ENCODE assay signal across 9 mouse cellular contexts in genomic region chr15:92264980-92265707, GRCm38 (mm10).
DNase-seq lines count a peak whose midpoint lies in the region; ATAC-seq lines count a peak whose summit lies in the region.
"Had no signal": no experiment of that assay in that cellular context is flagged by ENCODE, and none has a peak within 500 bp of the region (broad histone marks: within the 10 kb centered on the region; RNA-seq: fewer than 3 reads in every experiment).

No protein-coding gene starts in this region.

- H3K9ac ChIP-seq in kidney, embryonic 15.5 days: no peak overlapping the region
- H3K9ac ChIP-seq: midbrain, embryonic 12.5 days had no signal

- no peaks in the 10 kb centered on the region for H3K4me1 ChIP-seq in kidney, embryonic 15.5 days
- H3K4me1 ChIP-seq: midbrain, embryonic 12.5 days had no signal

- no peaks in the 10 kb centered on the region for H3K36me3 ChIP-seq in kidney, embryonic 15.5 days
- H3K36me3 ChIP-seq: midbrain, embryonic 12.5 days had no signal

- peak; percentile 23 for DNase-seq in kidney, adult 18-20 months
- DNase-seq in MN1 (ENCODE audit: low spot score): peak; percentile 69
- peak; percentile 23 for DNase-seq in cerebellum, adult 9-11 months
- DNase-seq in heart, postnatal 14 days: peak; percentile 33 to 66
- DNase-seq in left cerebral cortex, postnatal 14 days (ENCODE audit: low spot score in 2 of 2): peak; percentile 82
- DNase-seq in retina, embryonic 14.5 days (ENCODE audit: low spot score): peak; percentile 79
- no peak for DNase-seq in spleen, postnatal 4 days (ENCODE audit: low spot score in 2 of 2)

- no peak overlapping the region for H3K4me3 ChIP-seq in kidney, embryonic 15.5 days (replicated peaks)
- H3K4me3 ChIP-seq: midbrain, embryonic 12.5 days had no signal

- H3K9me3 ChIP-seq in kidney, embryonic 15.5 days (replicated peaks): no peaks in the 10 kb centered on the region
- H3K9me3 ChIP-seq: midbrain, embryonic 12.5 days had no signal

- H3K27me3 ChIP-seq in kidney, embryonic 15.5 days: no peaks in the 10 kb centered on the region
- H3K27me3 ChIP-seq: midbrain, embryonic 12.5 days had no signal

- ATAC-seq in kidney, embryonic 15.5 days (replicated peaks; ENCODE audit: low FRiP score): no peak

- WGBS in kidney, embryonic 15.5 days: 29% methylated on average over 7 of the region's 7 CpGs

- H3K27ac ChIP-seq in kidney, embryonic 15.5 days: no peak overlapping the region
- H3K27ac ChIP-seq: midbrain, embryonic 12.5 days had no signal

- H3K4me2 ChIP-seq in kidney, embryonic 15.5 days: no peak overlapping the region
- H3K4me2 ChIP-seq: midbrain, embryonic 12.5 days had no signal

- intact Hi-C loops in heart, postnatal 14 days (cut with DNase I): loop anchor here (2.0 to 5.0 kb wide), 2 partner anchors 170 to 962 kb away; no protein-coding TSS in a partner anchor
- intact Hi-C loops in left cerebral cortex, postnatal 14 days (cut with DNase I): loop anchor here (10.0 kb wide), 2 partner anchors 150 to 960 kb away; no protein-coding TSS in a partner anchor

Comparison
In these comparisons a context has a peak if more than half of its experiments do, and no peak if none do; other contexts are left out.
1. DNase-seq: peak in kidney, adult 18-20 months (single experiment), MN1 (single experiment), cerebellum, adult 9-11 months (single experiment), heart, postnatal 14 days (2 of 2), left cerebral cortex, postnatal 14 days (2 of 2) and retina, embryonic 14.5 days (single experiment); none in spleen, postnatal 4 days (0 of 2).